Mouse (Mus musculus) yolk sac, embryonic 10.5 days (tissue): ENCODE results near the gene Thrap3.
A peak's percentile ranks its signal among the peaks of the same experiment; 100 is the strongest.
"Not testable (repeated sequence)": the region's sequence is repeated elsewhere in the genome, so short reads cannot be mapped to it uniquely, and the experiment has no call there.

Source experiments
- DNase-seq: peaks from one replicate; pipeline ENCODE4 v3.0.0-alpha.2; 2017; ENCODE audit warnings: low spot score

Thrap3 gene

DNA sequence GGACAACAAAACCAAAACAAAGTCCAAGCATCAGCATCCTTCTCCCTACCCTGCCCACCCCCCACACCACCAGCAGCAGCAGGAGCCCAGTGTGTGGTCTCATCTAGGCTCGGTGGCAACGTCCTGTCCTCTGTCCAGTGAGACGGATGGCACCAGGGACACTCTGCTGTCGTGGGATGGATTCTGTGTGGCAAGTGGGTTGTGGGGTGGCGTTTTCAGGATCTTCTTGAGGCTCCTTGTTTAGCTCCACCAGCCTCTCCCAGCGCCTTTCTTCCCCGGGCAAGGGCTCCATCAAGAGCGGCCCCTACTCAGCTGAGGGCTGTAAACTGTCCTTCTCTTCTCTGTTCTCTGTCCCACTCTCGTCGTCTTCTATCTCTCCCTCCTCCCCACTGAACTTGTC, 37.5 kb downstream of the Thrap3 start:
- not testable (repeated sequence) for DNase-seq

DNA sequence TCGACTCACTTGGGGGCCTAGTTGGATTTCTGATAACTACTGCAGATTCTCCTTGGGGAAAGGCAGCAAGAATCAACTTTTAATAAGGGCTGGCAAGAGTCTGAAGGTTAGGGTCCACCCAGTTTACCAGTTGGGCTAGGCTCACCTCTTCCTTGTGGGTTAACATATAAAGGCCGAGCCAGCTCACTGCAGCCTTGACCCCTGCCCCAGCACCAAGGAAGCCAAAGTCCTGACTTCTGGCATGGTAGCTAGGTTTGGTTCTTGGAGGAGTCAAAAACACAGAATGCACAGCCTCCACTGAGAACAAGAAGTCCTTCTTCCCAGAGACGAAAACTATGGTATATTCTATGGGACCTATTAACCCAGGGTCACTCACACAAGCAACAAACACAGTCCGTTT, 38.9 kb downstream of the Thrap3 start:
- DNase-seq, result no peak

- peak; percentile 69 for DNase-seq
These were observed 39.4 kb downstream of the Thrap3 start, which contains the start of gene Sh3d21 for GRCm38 (mm10) chr4:126163067-126163659. TSS of gene Sh3d21 (minus strand) at chr4:126163491.

DNA sequence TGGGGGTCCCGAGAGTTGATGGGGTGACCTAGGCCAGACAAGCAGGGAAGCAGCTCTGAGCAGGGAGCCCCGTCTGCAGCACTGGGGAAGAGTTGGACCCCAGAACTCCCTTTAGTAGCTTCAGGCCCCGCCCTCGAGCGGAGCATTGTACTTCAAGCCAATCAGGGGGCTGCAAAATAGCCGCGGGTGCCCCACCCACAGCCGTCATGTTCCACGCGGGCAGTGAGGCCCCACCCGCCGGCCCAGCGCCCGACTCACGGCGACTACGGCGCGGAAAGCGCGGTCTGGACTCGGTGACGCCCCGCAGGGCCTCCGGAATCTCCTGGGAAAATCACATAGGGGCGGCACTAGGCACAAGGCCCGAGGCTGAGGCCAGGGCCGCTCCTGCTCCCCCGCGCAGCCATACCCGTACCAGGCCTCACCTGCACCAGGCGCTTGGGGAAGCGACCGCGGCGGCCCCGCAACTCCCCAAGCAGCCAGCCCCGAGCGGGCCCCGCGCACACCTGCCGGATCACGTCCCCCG, 40.0 kb downstream of the Thrap3 start:
- peak; percentile 83 for DNase-seq

- no peak for DNase-seq
These were observed 40.6 kb downstream of the Thrap3 start for GRCm38 (mm10) chr4:126161986-126162385.

- no peak for DNase-seq
These were observed 41.1 kb downstream of the Thrap3 start for GRCm38 (mm10) chr4:126161456-126161855.

DNA sequence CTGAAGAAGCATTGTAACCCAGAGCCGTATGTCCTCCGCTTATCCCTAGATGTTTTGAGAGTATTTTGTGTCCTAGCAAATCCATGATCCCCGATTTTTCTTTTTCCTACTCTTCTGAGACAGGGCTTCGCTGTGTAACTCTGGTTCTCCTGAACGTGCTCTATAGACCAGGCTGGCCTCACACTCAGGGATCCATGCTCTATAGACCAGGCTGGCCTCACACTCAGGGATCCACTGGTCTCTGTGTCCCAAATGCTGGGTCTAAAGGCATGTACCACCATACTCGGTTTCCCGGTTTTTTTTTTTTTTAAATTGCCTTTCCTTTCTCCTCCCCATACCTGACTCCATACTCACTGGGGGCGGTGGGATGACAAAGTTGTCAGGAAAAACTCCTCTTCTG, 41.6 kb downstream of the Thrap3 start:
- no peak for DNase-seq

- no peak for DNase-seq
These were observed 43.1 kb downstream of the Thrap3 start for GRCm38 (mm10) chr4:126159455-126159854.

DNA sequence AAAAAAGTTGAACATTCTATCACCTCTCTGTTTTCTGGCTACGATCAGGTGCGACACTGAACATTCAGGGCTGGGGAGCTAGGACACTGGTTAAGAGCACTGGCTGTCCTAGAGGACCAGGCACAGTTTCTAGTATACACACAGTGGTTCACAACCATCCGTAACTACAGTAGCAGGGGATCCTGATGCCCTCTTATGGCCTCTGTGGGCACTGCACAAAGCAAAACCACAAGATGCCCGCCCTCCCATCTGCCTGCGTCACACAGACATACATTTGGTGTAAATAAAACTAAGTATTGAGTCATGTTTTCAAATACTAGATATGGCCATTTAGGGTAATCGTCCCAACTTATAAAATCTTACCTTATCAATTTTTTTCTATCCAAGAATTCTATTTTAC, 45.0 kb downstream of the Thrap3 start:
- no peak for DNase-seq

GRCm38 (mm10) chr4:126156617-126157016, 45.9 kb downstream of the Thrap3 start:
- no peak for DNase-seq

DNA sequence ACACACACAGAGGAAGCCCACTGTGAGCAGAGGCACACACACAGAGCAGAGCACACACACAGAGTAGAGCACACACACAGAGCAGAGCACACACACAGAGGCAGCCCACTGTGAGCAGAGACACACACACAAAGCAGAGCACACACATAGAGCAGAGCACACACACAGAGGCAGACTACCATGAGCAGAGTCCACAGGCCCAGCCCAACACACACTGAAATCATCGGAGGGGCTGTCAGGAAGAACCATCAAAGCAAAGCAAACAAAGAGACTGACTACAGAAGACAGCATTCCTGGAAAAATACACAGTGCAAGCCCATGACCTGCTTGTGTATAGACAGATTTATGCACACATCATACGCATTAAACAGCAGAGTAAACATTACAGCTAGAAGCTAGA, 46.7 kb downstream of the Thrap3 start:
- DNase-seq, result peak; percentile 57

GRCm38 (mm10) chr4:126155183-126155582, 47.4 kb downstream of the Thrap3 start:
- DNase-seq, result no peak

GRCm38 (mm10) chr4:126152864-126153263, 49.7 kb downstream of the Thrap3 start:
- no peak for DNase-seq

- no peak for DNase-seq
These were observed 50.7 kb downstream of the Thrap3 start for GRCm38 (mm10) chr4:126151701-126152440.

DNA sequence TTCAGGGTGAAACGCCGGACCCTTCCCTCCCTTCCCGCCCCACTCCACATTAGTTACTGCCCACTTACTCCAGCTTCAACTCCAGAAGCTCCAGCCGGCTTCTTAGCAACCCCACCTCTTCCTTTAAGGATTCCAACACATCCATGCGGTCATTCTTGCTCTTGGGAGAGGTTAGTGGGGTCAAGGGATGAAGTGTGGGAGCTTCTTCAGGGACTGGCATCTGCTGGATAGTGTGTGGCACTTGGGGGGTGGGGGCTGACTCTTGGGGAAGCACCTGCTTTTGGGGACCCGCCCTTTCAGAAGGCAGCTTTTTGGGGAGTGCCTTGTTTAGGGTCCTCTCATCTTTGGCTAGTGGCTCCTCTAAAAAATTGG, 51.6 kb downstream of the Thrap3 start:
- no peak for DNase-seq

DNA sequence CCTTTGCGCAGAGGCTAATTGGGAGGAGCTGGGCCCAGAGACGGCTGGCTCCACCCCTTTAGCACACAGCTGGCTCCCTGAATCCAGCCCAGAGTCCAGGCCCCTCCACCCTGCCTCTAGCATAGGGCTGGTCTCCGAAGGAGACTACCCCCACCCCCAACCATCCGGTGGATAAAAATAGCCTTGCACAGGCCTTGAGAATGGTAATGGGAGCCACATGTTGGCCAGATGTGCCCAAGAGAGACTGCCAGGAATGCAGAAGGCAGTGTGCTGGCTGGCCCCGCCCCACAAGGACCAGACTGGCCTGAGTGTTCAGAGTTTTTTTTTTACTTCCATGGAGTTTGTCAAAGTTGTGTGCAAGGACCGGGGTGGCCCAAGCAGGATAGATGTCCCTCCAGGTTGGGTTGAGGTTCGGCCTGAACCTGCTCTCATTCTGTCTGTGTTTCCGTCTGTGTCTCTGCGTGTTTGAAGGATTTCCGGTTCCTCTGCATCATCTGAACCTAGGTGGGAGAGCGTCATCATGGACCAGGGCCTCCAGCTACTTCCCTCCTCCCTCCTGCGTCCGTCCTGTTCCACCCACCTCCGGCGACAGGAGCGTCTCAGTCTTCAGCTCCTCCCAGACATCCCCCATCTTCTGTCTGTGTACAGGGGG, 52.1 kb downstream of the Thrap3 start:
- DNase-seq, result peak; percentile 88

GRCm38 (mm10) chr4:126149798-126150197, 52.8 kb downstream of the Thrap3 start:
- DNase-seq, result no peak

DNA sequence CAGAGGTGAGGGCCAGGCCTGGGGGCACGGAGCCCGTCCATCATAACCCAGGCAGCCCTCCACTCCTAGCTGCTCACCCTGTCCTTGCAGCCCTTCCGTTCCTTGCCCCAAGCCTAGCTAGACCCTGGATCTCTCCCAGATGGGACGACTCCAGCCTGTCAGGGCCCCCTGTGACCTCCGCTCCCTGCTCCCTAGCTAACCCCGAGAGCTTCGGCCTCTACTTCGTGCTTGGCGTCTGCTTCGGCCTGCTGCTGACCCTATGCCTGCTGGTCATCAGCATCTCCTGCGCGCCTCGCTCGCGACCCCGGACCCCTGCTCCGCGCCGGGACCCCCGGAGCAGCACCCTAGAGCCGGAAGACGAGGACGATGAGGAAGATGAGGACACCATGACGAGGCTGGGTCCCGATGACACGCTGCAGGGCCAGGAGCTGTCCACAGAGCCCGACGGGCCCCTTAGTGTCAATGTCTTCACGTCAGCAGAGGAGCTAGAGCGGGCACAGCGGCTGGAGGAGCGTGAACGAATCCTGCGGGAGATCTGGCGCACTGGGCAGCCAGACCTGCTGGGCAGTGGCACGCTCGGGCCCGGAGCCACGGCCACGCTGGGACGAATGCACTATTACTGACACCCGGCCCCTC, 53.4 kb downstream of the Thrap3 start:
- DNase-seq, result no peak

GRCm38 (mm10) chr4:126148161-126148961, 54.2 kb downstream of the Thrap3 start:
- DNase-seq, result peak; percentile 90

DNA sequence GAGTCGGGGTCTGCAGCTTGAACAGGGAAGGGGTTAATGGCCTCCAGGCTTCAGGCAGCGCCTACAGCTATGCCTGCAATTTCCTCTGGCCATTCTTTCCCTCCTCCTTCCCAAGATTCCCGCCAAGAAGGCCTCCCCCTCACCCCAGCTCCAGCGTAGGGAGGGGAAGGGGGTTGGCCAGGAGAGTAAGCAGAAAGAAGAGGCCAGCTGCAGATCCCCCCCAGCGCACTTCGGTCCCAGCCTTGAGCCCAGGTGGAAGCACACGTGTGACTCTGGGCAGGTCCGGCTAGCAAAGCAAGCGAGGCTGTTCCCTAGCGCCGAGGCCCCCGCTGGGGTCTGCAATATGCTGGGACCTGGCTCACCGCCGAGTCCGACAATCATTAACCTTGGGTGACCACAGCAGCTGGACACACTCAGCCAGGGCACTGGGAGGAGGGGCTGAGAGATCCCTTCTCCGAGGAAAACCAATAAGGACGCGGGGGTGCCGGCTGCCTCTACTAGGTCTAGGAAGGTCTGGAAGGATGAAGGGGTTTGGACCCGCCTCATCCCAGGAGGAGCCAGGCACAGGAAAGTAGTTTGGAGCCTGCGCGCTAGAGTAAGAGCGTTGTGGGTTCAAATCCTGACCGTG, 54.9 kb downstream of the Thrap3 start, which contains the start of gene Eva1b:
Eva1b (plus strand) TSS at position 212 of the 628 bp plus-strand sequence.
- DNase-seq, result peak; percentile 97

GRCm38 (mm10) chr4:126146974-126147532, 55.5 kb downstream of the Thrap3 start:
- no peak for DNase-seq
